Mouse (Mus musculus) limb, embryonic 13.5 days (tissue): ENCODE results near the gene Tagln3. TPM values are rescaled to one million over a fixed set of nuclear protein-coding genes. Genes with fewer than 3 reads are reported as not detected.

Experiments
- ATAC-seq: fragments of 200-750 bp; cut with Nextera tagmentation; 2 replicates; pipeline ENCODE4 v1.8.0; 2017; ENCODE audit warnings: low read depth, moderate number of reproducible peaks, moderate TSS enrichment; ENCODE audit not compliant: low FRiP score
- H3K27ac ChIP-seq: fragments of 300-500 bp; sonication (generic); 2 replicates; pipeline ENCODE4 v1.5.1; 2015; ENCODE audit warnings: inconsistent platforms, mild to moderate bottlenecking, moderate library complexity
- H3K27me3 ChIP-seq: fragments of 300-500 bp; sonication (generic); 2 replicates; pipeline ENCODE4 v1.6.1; 2015; ENCODE audit warnings: mild to moderate bottlenecking, inconsistent platforms
- H3K36me3 ChIP-seq: fragments of 300-500 bp; sonication (generic); 2 replicates; pipeline ENCODE4 v1.6.1; 2015; ENCODE audit warnings: inconsistent platforms, mild to moderate bottlenecking, moderate library complexity
- H3K4me1 ChIP-seq: fragments of 300-500 bp; sonication (generic); 2 replicates; pipeline ENCODE4 v1.6.1; 2015; ENCODE audit warnings: inconsistent platforms
- H3K4me2 ChIP-seq: fragments of 300-500 bp; sonication (generic); replicated peaks from 2 replicates; pipeline ENCODE4 v1.6.1; 2015; ENCODE audit warnings: inconsistent platforms, mild to moderate bottlenecking, moderate library complexity
- H3K4me3 ChIP-seq: fragments of 300-500 bp; sonication (generic); 2 replicates; pipeline ENCODE4 v1.5.1; 2015; ENCODE audit warnings: moderate library complexity, mild to moderate bottlenecking, inconsistent platforms
- H3K9ac ChIP-seq: fragments of 300-500 bp; sonication (generic); 2 replicates; pipeline ENCODE4 v1.6.1; 2015; ENCODE audit warnings: mild to moderate bottlenecking, inconsistent platforms
- H3K9me3 ChIP-seq: fragments of 300-500 bp; sonication (generic); 2 replicates; pipeline ENCODE4 v1.6.1; 2016; ENCODE audit warnings: inconsistent platforms
- WGBS: fragments of 180-500 bp; shearing (Covaris S2); methylation state at CpG from one replicate; pipeline ENCODE4 v1.1.7; 2015; 5-methylcytosine and 5-hydroxymethylcytosine counted together
- polyA plus RNA-seq: library from polyadenylated mRNA; unstranded; fragments of >200 nt; fragmentation: Nextera tagmentation; extraction: Ambion mirVana; gene quantifications from 2 replicates; pipeline ENCODE4 v1.2.1, GENCODE M21; 2015

Gene Tagln3
- polyA plus RNA-seq, 1 experiment from 2014 or later, result 18.2 TPM

DNA sequence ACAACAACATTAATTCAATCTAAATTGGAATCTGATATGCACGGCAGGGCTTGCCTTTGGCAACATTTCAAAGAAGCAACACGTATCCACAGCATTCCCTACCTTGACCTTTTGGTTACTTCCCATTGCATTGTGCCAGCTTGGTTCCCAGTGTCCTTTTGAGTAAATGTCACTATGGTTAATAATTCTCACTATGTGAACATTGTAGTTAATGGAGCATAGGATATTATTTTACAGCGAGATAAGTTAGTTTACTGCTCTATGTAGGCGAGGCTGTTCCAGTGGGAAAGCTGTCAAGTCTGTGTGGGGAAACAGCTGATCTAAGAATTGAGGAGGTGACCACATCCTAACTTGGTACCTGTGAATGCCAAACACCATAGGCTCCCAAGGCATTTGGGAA lies 54.4 kb downstream of the Tagln3 start:
- Histone ChIP-seq H3K27me3 (no peaks in the 10 kb centered on the region), H3K4me2 (no peak overlapping the region), H3K4me1 (no peaks in the 10 kb centered on the region), H3K36me3 (no peaks in the 10 kb centered on the region), H3K9ac (no peak overlapping the region), H3K9me3 (no peaks in the 10 kb centered on the region), H3K27ac (no peak overlapping the region), H3K4me3 (no peak overlapping the region)
- no peak for ATAC-seq
- 78% methylated on average over 4 of the region's 4 CpGs for WGBS

DNA sequence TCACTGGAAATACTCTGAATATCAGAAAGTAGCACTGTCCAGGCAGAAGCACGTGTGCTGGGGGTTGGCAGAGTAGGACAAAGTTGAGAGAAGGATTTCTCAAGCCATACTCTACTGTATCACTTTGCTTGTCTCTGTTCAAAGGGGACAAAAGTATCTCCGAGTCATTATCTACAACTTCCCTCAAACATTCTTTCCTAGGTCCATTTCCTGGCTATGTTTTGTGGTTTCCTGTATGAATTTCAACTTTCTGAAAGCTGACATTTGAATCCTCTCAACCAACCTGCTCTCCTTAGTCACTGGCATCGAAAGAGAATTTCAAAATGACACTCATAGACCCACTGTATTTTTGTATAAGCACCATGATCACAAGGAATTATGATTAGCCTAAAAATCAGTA lies 56.2 kb downstream of the Tagln3 start:
- no peaks in the 10 kb centered on the region for H3K27me3 ChIP-seq
- H3K4me2 ChIP-seq, result no peak overlapping the region
- no peaks in the 10 kb centered on the region for H3K9me3 ChIP-seq
- WGBS, result 74% methylated on average over 3 of the region's 3 CpGs
- H3K9ac ChIP-seq, result no peak overlapping the region
- H3K27ac ChIP-seq, result no peak overlapping the region
- no peak overlapping the region for H3K4me3 ChIP-seq
- no peaks in the 10 kb centered on the region for H3K4me1 ChIP-seq
- no peak for ATAC-seq
- H3K36me3 ChIP-seq, result no peaks in the 10 kb centered on the region

DNA sequence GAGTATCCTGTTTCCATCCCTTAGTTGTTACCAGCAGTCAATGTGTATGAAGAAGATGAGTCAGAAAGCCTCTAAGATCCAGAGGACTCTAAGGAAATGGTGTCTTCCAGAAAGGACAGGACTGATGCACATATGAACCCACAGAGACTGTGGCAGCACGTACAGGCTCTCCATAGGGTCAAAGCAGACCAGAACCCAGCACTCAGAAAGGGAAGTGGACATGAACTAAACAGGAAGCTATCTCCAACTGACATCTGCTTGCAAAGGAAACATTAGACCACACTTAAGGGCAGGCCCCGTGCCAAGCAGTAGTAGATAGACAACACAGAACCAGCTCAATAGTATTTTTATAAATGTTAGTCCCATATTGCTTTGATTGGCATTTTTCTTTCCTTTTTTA lies 58.3 kb downstream of the Tagln3 start:
- WGBS, result 75% methylated on average over 2 of the region's 2 CpGs
- Histone ChIP-seq H3K36me3 (no peaks in the 10 kb centered on the region), H3K9me3 (no peaks in the 10 kb centered on the region), H3K4me1 (no peaks in the 10 kb centered on the region), H3K27me3 (no peaks in the 10 kb centered on the region), H3K27ac (no peak overlapping the region), H3K4me2 (no peak overlapping the region), H3K9ac (no peak overlapping the region), H3K4me3 (no peak overlapping the region)
- no peak for ATAC-seq

DNA sequence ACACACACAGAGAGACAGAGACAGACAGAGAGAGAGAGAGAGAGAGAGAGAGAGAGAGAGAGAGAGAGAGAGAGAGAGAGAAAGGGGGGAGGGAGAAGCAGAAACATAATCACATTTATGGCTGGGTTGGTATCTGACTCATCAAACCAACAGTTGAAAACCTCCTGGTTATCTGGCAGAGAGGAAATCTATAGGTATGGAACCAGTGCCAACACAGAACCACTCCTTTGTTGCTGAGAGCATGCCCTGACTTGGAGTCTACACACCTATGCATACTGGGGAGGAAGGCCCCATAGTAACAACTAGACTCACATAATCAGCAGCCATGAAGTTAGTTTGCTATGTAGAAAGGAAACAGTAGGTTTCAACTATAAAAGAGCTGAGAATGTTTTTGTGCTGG lies 62.0 kb downstream of the Tagln3 start:
- Histone ChIP-seq H3K27ac (no peak overlapping the region), H3K36me3 (no peaks in the 10 kb centered on the region), H3K4me1 (no peaks in the 10 kb centered on the region), H3K9ac (no peak overlapping the region), H3K4me2 (no peak overlapping the region), H3K9me3 (no peaks in the 10 kb centered on the region), H3K4me3 (no peak overlapping the region), H3K27me3 (no peaks in the 10 kb centered on the region)
- ATAC-seq, result no peak

Other genes starting within 250 kb of the Tagln3 start
- not detected in 2 replicates for gene Gm609, start 231.6 kb downstream of the Tagln3 start, polyA plus RNA-seq
- not detected in 2 replicates for gene Gm17783, start 192.6 kb downstream of the Tagln3 start, polyA plus RNA-seq
- gene Slc9c1, start 189.3 kb downstream of the Tagln3 start, polyA plus RNA-seq, result not detected in 2 replicates
- 0.33 and 0.41 TPM in 2 replicates for gene Gcsam, start 114.2 kb downstream of the Tagln3 start, polyA plus RNA-seq
- gene BC016579, start 70.5 kb downstream of the Tagln3 start, polyA plus RNA-seq, result 0.10 and 0.11 TPM in 2 replicates
- 0.09 and 0.24 TPM in 2 replicates for gene Tmprss7, start 30.9 kb downstream of the Tagln3 start, polyA plus RNA-seq
- 37.1 and 42.3 TPM in 2 replicates for gene Abhd10, start 18.3 kb upstream of the Tagln3 start, polyA plus RNA-seq
- 76.8 and 77.8 TPM in 2 replicates for gene Phldb2, start 229.0 kb upstream of the Tagln3 start, polyA plus RNA-seq